Mouse (Mus musculus): ENCODE measurements around the gene 6430628N08Rik.
A peak's percentile ranks its signal among the peaks of the same experiment; 100 is the strongest.

6430628N08Rik gene

DNA sequence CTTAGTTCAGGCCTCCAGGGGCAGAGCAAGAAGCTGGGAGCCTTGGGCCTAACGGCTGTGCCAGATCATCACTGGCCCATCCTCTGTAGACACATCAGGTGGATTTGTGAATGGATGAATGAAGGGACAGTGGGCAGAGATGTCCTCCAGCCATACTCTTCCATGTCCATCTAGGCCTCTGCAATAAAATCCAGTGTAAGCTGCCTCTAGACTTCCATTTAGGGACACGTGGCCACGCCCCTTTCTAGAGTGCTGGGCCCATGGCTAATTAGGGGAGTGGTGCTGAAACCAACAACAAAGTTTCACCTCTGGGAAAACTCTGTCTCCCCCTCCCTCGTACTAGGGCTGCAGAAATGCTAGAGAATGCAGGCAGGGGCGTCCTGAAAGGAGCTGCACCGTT lies 399 bp upstream of the 6430628N08Rik start:
- DNase-seq = no peak

GRCm38 (mm10) chr4:115894281-115894680 lies 3.8 kb downstream of the 6430628N08Rik start:
- peak; percentile 76 for DNase-seq

DNA sequence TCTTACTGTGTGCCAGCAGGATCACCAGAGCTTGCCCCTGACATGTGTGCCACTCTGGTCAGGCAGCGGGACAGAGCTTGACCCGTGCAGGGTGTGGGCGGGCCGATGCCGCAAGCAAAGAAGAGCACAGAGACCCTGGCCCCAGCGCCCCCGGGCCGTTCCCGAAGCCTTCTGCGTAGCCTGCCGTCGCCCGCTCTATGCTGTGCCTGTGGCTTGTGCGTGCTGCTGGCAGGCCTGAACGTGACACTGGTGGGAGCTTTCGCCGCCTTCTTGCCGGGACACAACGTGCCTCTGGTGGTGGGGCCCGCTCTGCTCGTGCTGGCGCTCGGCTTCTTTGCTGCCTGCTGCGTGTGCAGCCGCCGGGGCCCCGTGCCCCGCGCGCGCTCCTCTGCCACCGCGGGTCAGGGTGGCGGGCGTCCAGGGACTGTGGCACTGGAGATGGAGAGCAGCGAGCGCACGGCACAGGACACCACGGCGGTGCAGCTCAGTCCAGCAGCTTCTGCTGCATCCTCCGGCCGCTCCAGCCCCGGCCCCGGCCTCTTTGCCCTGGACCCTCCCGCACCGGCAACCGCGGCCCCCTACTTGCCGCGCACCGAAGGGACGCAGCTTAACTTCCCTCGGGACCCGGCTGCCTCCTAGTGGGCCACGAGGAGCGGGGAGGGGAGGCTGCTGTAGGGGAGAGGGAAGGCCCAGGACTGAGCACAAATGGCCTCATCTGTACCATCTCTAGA lies 7.6 kb downstream of the 6430628N08Rik start:
- DNase-seq = peak in 1 of 2 experiments; percentile 19

- DNase-seq = peak; percentile 78 to 92
Measured at GRCm38 (mm10) chr4:115902816-115903215, 12.4 kb downstream of the 6430628N08Rik start.

- DNase-seq = peak; percentile 11 to 18
Measured at GRCm38 (mm10) chr4:115904375-115904774, 13.9 kb downstream of the 6430628N08Rik start.

DNA sequence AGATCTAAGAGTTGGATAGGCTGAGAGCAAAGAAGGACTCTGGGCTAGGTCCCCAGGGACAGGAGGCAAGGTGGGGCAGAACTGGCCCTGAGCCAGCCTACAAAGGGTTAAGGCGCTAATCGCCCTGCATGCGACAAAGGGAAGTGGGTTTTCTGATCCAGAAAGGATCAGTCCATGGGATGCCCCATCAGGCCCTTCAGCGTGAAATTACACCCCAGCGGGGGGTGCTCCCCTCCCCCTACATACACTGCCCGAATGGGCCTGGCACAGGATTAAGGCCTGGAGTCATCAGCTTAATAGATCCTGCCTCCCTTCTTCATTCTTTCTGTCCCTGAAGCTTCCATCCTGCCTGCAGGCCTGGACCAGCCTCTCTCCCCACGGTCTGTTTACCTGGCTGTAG lies 15.2 kb downstream of the 6430628N08Rik start:
- DNase-seq = no peak

DNA sequence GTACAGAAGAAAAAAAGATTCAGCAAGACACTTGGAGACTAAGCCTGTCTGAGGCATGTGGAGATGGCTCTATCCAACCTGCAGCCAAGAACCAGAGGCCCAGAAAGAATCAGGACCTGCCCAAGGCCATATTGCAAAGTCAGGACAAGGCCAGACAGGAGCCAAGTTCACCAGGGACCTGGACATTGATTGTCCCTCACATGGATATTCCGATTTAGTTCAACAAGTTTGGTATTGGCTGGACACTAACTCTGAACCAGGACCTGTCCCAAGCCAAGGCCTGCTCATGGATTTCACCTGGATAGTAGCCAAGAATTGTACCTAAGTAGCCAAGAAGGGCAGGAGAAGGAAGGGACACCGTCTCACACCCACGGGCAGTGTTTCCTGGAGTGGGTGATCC lies 16.3 kb downstream of the 6430628N08Rik start:
- DNase-seq = no peak

DNA sequence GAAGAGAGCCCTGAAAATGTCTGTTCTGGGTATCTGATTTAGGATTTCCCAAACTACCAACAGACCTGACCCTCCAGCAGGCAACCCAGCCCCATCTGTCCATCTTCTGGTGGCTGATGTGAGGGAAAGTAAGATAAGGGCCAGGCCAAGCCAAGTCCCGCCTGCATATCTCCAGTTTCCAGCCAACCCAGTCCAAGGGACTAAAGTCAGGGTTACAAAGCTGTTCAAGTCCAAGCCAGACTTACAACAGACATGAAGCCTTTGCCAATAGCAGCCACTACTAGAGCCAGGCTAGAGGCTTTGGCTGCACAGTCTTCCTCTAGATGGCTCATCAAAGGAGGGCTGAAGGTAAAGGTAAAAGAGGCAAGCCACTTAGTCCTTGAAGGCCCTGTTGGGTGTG lies 17.5 kb downstream of the 6430628N08Rik start:
- DNase-seq = no peak

DNA sequence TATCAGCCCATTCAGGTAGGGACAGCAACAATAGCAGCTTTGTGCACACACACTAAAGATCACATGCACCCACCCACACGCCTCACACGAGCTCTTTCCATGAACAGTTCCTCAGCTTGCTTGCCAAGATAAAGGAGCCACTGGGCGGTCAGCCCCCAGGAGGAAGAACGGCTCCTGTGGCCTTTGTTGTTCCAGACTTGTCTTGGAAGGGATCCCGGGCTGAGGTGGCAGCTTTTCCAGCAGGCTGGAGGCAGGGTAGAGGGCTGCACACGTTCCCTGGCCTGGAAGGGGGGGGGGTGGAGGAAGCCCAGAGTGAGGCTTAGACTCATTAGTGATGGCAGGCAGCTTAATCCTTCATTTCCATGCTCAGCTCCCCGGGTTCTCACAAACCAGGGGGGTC lies 18.2 kb downstream of the 6430628N08Rik start:
- DNase-seq = peak; percentile 20 to 45

DNA sequence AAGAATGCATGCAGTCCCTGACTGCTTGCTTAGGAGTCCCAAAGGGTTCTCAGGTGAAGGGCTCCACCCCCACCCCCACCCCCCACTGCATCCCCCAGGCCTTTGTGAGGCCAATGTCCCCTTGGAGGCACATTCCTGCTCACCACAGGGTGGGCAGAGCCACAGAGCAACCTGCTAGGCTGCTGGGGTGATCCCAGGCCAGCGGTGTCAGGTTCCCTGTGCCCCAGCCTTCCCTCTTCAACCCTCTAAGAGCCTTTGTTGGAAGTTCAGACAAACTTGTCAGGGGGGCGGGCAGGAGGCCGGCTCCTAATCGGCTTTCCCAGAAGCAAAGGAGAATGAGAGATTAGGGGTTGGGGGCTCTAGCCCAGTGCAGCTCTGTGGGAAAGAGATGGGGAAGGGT lies 21.1 kb downstream of the 6430628N08Rik start:
- no peak for DNase-seq

DNA sequence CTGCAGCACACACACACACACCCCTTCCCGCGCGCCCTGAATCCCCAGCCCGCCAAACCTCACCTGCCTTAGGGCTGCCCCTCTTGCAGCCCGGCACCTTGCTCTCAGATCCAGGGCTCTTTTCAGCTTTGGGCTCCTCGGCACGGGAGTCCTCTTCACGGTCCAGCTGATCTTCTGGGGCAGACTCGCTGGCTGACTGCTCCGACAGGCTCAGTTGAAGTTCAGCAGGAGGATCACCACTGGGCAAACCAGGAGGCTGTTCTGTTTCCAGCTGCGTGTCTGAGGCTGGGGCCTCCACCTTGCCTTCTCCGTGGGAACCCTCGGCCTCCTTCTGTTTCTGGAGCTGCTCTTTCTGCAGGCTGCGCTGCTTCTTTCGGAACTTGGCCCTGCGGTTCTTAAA lies 29.4 kb downstream of the 6430628N08Rik start:
- DNase-seq = peak; percentile 52 to 53

DNA sequence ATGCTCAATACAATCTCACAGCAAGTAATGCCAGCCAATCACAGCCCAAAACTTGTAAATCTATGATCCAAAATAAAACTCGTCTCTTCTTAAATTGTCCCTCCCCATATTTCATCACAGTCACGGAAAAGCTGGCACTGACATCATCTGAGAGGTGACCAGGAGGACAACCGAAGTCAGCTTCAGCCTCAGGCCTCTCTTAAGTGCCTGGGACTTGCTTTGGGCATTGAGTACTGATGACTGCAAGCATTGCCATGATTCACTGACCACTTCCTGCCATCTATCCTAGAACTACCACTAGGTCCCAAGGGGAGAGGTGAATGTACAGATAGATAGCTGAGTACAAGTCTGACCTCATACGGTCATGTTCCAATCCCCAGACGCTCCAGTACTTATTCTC lies 32.2 kb downstream of the 6430628N08Rik start:
- no peak for DNase-seq

GRCm38 (mm10) chr4:115923262-115923880 lies 32.9 kb downstream of the 6430628N08Rik start:
- DNase-seq = no peak

- no peak for DNase-seq
Measured at GRCm38 (mm10) chr4:115927637-115928036, 37.2 kb downstream of the 6430628N08Rik start.

DNA sequence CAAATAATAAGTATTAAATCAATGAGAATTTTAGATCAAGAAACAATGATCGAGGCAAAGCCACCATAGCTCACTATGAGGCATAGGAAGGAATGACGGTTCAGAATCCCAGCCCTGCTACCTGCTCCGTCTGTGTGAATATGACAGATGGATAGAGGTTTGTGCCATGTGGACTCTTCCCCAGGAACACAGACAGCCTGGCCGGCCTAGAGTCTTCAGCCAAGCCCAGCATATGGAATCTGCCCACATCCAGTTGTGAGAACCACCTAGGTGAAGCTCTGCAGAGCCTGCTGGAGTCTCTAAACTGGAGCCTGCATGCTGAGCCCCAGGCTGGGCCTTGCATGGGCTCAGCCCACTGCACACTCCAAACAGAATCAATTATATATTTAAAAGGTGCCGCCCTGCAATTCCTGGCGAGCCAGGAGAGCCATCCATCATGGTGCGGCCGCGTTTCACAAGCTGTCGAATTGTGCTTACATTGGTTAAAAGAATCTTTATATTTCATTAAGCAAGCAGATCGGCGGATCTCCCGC lies 41.2 kb downstream of the 6430628N08Rik start:
- no peak for DNase-seq

DNA sequence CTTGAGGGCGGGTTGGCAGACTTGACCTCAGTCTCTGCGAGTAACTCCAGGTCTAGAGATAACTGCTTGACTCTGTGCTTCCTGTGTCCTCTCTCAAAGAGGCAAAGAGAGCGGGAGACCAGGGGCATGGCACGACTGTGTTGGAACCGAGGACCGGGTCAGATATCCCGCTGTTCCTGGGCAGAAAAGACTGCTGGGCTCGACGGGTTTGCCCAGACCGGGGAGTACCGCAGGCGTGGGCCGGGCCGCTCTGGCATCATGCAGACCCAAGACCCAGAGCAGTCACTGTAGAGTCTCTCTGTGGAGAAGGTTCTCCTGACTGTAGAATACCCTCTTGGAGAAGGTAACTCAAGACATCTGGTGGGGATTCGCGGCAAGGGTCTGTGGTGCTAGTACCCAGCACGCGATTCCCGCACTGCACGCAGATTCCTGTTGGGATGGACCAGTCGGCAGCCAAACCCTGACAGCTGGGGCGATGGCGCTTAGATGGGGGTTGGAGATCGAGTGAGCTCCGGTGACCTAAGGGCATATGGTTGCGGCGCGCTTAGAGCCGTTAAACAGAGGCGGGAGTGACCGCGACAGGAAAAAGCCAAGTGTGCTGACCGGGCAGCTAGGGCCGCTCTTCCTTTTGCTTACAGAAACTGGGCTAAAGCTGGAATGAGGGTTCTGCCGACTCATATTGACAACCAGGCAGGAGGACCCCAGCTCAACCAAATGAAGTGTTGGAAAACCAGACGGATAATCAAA lies 45.5 kb downstream of the 6430628N08Rik start:
- peak in 1 of 2 experiments; percentile 15 for DNase-seq

DNA sequence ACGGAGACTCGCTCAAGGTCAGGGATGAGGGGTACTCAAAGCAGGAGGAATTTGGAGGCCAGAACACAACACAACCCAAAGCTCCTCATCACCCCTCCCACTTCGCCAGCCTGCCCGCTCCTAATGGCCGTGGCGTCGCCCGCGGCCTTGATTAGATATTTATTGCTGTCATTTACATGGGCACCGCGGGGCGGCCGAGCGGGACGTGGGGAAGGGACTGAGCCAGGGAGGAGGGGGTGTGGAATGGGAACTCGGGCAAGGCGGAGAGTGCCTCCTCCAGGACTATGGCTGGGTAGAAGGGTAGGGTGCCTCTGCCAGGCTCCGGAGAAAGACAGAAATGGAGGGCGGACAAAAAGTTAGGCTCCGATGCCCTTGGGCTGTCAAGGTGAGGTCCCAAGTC lies 46.2 kb downstream of the 6430628N08Rik start:
- peak in 1 of 2 experiments; percentile 8 for DNase-seq

DNA sequence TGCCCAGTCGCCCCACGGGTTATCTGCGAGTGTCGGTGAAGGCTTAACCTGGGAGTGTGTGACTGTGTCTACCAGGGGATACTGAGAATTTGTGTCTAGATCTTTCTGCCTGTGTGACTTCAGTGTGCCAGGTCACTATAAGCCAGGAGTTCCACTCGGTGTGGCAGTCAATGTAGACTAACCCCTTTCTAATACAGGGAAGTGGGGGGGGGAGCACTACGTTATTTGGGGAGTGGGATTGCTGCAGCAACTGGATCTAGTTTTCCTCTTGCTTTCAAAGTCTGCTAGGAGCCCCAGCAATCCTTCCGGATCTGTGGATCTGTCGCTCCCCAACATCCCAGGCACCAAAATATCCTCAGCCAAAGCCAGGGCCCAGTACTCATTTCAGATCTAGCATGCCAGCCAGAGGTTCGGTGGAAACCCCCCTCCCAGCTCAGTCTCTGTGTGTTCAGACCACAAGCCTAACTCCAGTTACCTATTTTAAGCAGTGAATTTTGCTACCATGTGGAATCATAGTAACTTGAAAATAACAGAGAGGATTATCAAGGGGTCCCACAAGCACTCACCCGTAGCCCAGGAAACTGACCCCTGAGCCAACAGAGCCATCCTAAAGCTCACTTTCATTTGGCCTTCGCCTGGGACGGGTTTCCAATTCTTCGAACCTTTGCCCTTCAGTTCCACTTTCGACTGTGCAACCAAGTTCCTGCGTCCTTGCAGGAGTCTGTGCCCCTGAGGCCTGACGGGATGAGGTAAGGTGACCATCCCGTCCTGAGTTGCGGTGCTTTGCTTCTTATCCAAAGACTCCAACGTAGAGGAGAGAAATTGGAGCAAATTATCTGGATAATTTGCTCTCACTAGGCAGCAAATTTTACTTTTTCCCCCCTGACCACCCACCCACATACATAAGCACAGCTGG lies 46.9 kb downstream of the 6430628N08Rik start:
- no peak for DNase-seq

GRCm38 (mm10) chr4:115938276-115939160 lies 48.1 kb downstream of the 6430628N08Rik start:
- DNase-seq = peak in 1 of 2 experiments; percentile 25

- DNase-seq = peak; percentile 9 to 51
Measured at GRCm38 (mm10) chr4:115939295-115940102, 49.0 kb downstream of the 6430628N08Rik start, which contains the start of gene Dmbx1. TSS of gene Dmbx1 (minus strand) at chr4:115939926.

Measured in kidney, postnatal 36 days (tissue).